Mouse (Mus musculus) megakaryocyte, embryonic 14.5 days (primary cell): ENCODE measurements around the gene Fstl5. TPM values are rescaled to one million over a fixed set of nuclear protein-coding genes. Genes with fewer than 3 reads are reported as not detected.

Source experiments
- H3K27me3 ChIP-seq: replicated peaks from 2 replicates; pipeline ENCODE3; 2012; ENCODE audit warnings: inconsistent platforms
- H3K36me3 ChIP-seq: replicated peaks from 2 replicates; pipeline ENCODE3; 2012; ENCODE audit warnings: low read length, inconsistent platforms, mixed read lengths
- H3K4me1 ChIP-seq: 2 replicates; pipeline ENCODE4 v1.6.1; 2012; ENCODE audit warnings: inconsistent platforms
- H3K4me3 ChIP-seq: replicated peaks from 2 replicates; pipeline ENCODE3; 2012; ENCODE audit warnings: moderate library complexity, mild to moderate bottlenecking, inconsistent platforms
- H3K9me3 ChIP-seq: 2 replicates; pipeline ENCODE4 v1.6.1; 2012; ENCODE audit warnings: inconsistent platforms
- FLI1 ChIP-seq: IDR thresholded peaks from 2 replicates; pipeline ENCODE4 v1.6.1; 2012; ENCODE audit warnings: low read length, inconsistent platforms, mixed read lengths
- GATA1 ChIP-seq: IDR thresholded peaks from 3 replicates; pipeline ENCODE4 v1.6.1; 2012; ENCODE audit warnings: mixed read lengths, low read length, inconsistent platforms, borderline replicate concordance
- polyA plus RNA-seq: library from polyadenylated mRNA; stranded (reverse); fragments of >175 nt; gene quantifications from 2 replicates; pipeline ENCODE4 v1.2.3, GENCODE M21; 2012; ENCODE audit warnings: low replicate concordance; ENCODE audit not compliant: insufficient read depth

Fstl5 gene
- polyA plus RNA-seq, 1 experiment: not detected

DNA sequence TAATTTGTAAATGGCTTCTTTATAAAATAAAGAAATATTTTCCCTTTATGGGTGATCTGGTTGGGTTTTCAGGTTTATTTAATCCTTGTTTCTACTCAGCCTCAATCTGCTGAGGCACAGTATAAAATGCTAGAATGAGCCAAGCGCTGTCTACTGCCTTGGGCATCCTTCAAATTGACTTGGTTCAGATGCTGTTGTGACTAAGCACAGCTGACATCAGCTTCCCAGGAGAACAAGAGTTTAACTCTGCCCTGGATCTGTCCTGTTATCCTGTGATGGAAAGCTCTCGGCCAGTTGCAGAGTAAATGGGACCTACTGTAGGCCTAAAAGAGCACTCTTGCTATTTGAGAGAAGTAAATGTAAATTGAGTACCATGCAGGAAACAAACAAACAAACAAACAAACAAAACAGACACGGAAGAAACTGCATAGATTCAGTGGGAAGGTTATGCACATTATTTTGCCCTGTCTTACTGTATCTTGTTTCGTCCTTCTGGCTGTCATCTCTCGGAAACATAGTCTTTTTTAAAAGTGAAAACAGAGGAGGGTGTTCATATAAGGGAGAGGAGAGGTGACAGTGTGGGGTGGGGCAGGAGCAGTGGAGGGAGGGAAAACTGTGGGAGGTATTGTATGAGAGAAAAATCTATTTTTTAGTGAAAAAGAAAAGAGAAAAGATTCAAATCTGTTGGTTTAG lies 605.9 kb downstream of the Fstl5 start:
- Histone ChIP-seq H3K4me1 (no peaks in the 10 kb centered on the region), H3K4me3 (no peak overlapping the region), H3K36me3 (no peaks in the 10 kb centered on the region), H3K27me3 (no peaks in the 10 kb centered on the region), H3K9me3 (no peaks in the 10 kb centered on the region)
- TF ChIP-seq GATA1: no peak
- TF ChIP-seq FLI1: no peak

DNA sequence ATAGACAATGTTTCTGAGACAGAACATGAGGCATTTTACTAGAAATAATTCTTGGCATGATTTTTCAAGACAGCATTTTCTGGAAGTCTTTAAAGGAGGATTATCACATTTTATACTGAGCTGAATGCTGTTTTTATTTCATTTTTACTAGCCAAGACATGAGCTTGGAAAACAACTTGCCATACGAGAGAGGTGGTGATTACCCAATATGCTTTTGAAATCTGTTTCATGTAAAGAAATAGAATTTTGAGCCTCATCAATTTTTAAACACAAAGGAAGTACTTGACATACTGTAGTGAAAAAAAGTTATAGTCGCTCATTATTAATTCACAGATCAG lies 606.4 kb downstream of the Fstl5 start:
- Histone ChIP-seq H3K27me3 (no peaks in the 10 kb centered on the region), H3K9me3 (no peaks in the 10 kb centered on the region), H3K4me3 (no peak overlapping the region), H3K36me3 (no peaks in the 10 kb centered on the region), H3K4me1 (no peaks in the 10 kb centered on the region)
- TF ChIP-seq GATA1 (no peak), FLI1 (no peak)

DNA sequence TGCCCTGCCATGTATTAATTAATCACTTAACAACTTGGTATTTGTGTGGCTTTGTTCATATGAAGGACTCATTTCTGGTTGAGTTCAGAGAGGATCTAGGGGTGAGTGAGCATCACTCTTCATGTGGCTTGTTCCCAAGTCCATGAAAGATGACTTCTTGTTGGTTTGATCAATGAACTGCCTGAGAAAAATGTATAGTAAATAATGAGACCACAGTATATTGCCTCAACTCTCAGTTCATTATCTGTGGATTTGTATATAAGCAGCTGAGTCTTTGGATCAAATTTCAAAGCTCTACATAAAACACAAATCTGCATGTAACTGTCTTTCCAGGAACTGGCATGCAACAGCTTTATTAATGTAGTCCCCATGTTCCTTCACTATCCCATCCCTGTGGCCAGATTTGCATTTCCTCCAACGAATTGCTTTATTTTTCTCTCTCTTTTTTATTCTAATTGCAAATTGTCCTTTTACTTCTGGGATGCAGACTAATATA lies 623.1 kb downstream of the Fstl5 start:
- H3K36me3 ChIP-seq: no peaks in the 10 kb centered on the region
- no peaks in the 10 kb centered on the region for H3K27me3 ChIP-seq
- H3K4me1 ChIP-seq: no peaks in the 10 kb centered on the region
- TF ChIP-seq GATA1 (no peak), FLI1 (no peak)
- no peak overlapping the region for H3K4me3 ChIP-seq
- no peaks in the 10 kb centered on the region for H3K9me3 ChIP-seq

DNA sequence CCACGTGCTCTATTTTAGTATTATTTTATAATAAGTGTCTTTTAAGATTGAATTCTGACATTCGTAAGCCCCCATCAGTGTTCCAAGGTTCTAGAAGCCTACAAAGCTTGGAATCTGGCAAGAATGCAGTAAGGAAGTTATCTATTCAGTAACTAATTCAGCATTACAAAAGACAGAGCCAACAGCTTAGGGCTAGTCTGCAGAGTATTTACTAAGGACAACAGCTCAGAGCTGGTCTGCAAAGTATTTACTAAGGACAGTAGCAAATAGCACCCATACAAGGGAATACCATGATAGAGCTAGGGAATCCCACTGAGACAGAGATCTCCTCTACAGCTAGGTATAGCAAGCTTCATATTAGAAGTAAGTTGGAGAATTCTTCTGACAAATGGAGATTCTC lies 665.2 kb downstream of the Fstl5 start:
- H3K4me1 ChIP-seq: no peaks in the 10 kb centered on the region
- no peaks in the 10 kb centered on the region for H3K9me3 ChIP-seq
- H3K27me3 ChIP-seq: no peaks in the 10 kb centered on the region
- no peak for TF ChIP-seq GATA1
- H3K36me3 ChIP-seq: no peaks in the 10 kb centered on the region
- no peak overlapping the region for H3K4me3 ChIP-seq

Other genes starting within 250 kb of the Fstl5 start
- gene Golim4, start 117.3 kb upstream of the Fstl5 start, polyA plus RNA-seq: 4.3 and 11.3 TPM in 2 replicates